Mouse (Mus musculus) cerebellum, adult 2 months (tissue): ENCODE data around the gene Ifnl3. TPM values are rescaled to one million over a fixed set of nuclear protein-coding genes. Genes with fewer than 3 reads are reported as not detected.

Experiments used
- DNase-seq, 2 experiments: peaks; one replicate each; pipeline ENCODE4 v3.0.0; 2021
- H3K27ac ChIP-seq: fragments of 200-500 bp; 2 replicates; pipeline ENCODE4 v1.5.1; 2012; ENCODE audit warnings: low read length, control low read depth, inconsistent platforms; ENCODE audit not compliant: insufficient read depth
- H3K27me3 ChIP-seq: fragments of 200-500 bp; 2 replicates; pipeline ENCODE4 v1.6.1; 2012; ENCODE audit warnings: inconsistent platforms, mild to moderate bottlenecking, low read length, moderate library complexity; ENCODE audit not compliant: control insufficient read depth, insufficient read depth
- H3K4me1 ChIP-seq: fragments of 200-500 bp; 2 replicates; pipeline ENCODE4 v1.6.1; 2011; ENCODE audit warnings: low read length; ENCODE audit not compliant: control insufficient read depth, insufficient read depth
- H3K4me3 ChIP-seq: fragments of 200-500 bp; replicated peaks from 2 replicates; pipeline ENCODE3; 2011; ENCODE audit warnings: mild to moderate bottlenecking, low read depth, low read length, control low read depth; ENCODE audit not compliant: insufficient read depth
- CTCF ChIP-seq: fragments of 200-500 bp; IDR thresholded peaks from 2 replicates; pipeline ENCODE4 v1.5.1; 2011; ENCODE audit warnings: low read depth, mild to moderate bottlenecking, control low read depth, low read length, moderate library complexity, borderline replicate concordance; ENCODE audit not compliant: insufficient read depth
- POLR2A ChIP-seq: fragments of 200-500 bp; IDR thresholded peaks from 2 replicates; pipeline ENCODE4 v1.6.1; 2011; ENCODE audit warnings: low read length, control low read depth, borderline replicate concordance; ENCODE audit not compliant: insufficient read depth
- WGBS: fragments of 180-500 bp; shearing (Covaris S2); methylation state at CpG from one replicate; pipeline ENCODE4 v1.1.7; 2018; 5-methylcytosine and 5-hydroxymethylcytosine counted together
- polyA plus RNA-seq: library from polyadenylated mRNA; depleted of rRNA; stranded (reverse); fragments of >200 nt; gene quantifications from 2 replicates; pipeline ENCODE4 v1.2.3, GENCODE M21; 2012; rRNA removed

Gene Ifnl3
- polyA plus RNA-seq, 1 experiment, result not detected

DNA sequence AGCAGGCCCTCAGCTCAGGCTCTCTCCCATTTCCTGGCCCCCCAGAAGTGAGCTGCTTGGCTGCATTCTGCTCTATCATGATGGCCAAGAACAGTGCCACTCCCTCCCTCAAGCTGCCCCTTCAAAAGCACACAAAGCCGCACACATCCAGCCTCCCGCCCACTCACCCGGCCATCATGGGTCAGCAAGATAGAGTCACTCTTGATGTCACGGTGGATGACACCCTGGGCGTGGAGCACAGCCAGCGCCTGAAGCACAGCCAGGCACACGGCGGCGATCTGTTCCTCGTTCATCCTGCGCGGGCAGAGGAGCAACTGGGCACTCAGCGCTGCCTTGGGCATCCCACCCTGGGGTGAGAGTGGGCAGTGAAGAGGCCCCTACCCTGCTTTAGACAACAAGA lies 39.7 kb downstream of the Ifnl3 start:
- TF ChIP-seq POLR2A (0 out of 2 replicates have a peak, but pooled peaks have one; percentile 11), CTCF (no peak)
- DNase-seq, result peak; percentile 74 to 80
- 14% methylated on average over 13 of the region's 13 CpGs for WGBS
- Histone ChIP-seq H3K4me3 (no peak overlapping the region), H3K4me1 (peaks cover 34% of the 10 kb centered on the region), H3K27ac (peak overlapping the region; percentile 18; the same call in 1 of the 2 replicates), H3K27me3 (no peaks in the 10 kb centered on the region)

GRCm38 (mm10) chr7:28562951-28563350 lies 40.3 kb downstream of the Ifnl3 start:
- Histone ChIP-seq H3K27me3 (no peaks in the 10 kb centered on the region), H3K4me1 (peaks cover 35% of the 10 kb centered on the region), H3K27ac (0 out of 2 replicates have a peak overlapping the region, but pooled peaks have one; percentile 18), H3K4me3 (no peak overlapping the region)
- TF ChIP-seq CTCF (no peak), POLR2A (no peak)
- peak; percentile 59 to 68 for DNase-seq
- WGBS, result 40% methylated on average over 13 of the region's 13 CpGs

- WGBS, result 68% methylated on average over 5 of the region's 5 CpGs
- no peak for DNase-seq
- TF ChIP-seq CTCF (no peak), POLR2A (no peak)
- Histone ChIP-seq H3K27me3 (no peaks in the 10 kb centered on the region), H3K4me3 (no peak overlapping the region), H3K27ac (no peak overlapping the region), H3K4me1 (peaks cover 37% of the 10 kb centered on the region)
Measured at GRCm38 (mm10) chr7:28565407-28565806, 42.8 kb downstream of the Ifnl3 start.

- WGBS, result 88% methylated on average over 4 of the region's 4 CpGs
- peaks cover 44% of the 10 kb centered on the region for H3K4me1 ChIP-seq
- TF ChIP-seq POLR2A (no peak), CTCF (no peak)
- DNase-seq, result no peak
- no peak overlapping the region for H3K27ac ChIP-seq
- H3K27me3 ChIP-seq, result no peaks in the 10 kb centered on the region
- H3K4me3 ChIP-seq, result no peak overlapping the region
Measured at GRCm38 (mm10) chr7:28567539-28567938, 44.9 kb downstream of the Ifnl3 start.

DNA sequence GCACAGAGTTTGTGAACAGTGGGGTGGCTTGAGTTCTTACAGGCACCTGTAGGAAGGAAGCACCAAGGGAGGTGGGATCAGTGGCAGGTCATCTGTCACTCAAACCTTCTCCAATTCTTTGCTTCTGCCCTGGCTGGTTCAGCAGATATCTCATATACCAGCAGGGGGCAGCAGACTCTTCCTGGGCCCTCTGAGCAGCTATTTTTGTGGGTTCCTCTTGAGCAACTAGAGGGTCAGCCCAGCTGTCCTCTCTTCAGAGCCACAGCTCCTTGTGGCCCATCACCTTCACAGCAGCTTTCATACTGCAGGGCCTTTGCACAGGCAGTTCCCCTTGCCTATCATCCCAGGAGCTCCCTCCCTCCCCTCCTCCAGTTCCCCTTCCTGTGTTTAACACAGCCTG lies 45.6 kb downstream of the Ifnl3 start:
- H3K27ac ChIP-seq, result no peak overlapping the region
- TF ChIP-seq POLR2A (no peak), CTCF (peak; percentile 71)
- peak; percentile 61 to 70 for DNase-seq
- no peak overlapping the region for H3K4me3 ChIP-seq
- peaks cover 42% of the 10 kb centered on the region for H3K4me1 ChIP-seq
- no peaks in the 10 kb centered on the region for H3K27me3 ChIP-seq

DNA sequence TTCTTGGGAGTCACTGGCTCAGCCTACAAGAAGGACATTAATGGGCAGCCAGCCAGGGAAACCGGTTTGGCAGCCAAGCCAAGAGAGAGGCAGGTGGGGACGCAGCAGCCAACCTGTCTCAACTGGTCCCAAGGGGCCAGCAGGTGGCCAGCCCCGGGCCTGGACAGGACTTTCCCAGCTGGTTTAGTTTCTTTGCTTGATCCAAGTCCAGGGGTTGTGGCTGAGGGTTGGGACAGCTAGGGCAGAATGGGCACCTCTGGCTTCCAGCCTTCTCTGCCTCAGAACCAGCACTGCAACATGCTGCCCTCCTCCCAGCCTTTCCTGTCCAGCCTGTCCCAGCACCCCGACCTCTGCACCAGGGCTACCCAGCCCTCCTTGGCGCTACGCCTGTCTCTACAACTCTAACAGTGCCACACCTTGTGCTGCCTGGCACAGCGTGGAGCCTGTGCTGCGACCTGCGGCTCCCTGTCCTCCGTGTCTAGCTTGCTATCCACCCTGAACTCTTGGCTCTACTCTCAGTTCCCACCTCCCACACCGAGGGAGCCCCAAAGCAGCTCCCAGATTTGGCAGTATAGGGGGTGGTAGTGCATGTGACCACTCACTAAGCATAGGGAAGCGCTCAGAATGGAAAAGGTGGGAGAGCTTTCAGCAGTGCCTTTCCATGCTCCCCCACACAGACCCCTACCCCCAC lies 47.8 kb downstream of the Ifnl3 start:
- TF ChIP-seq CTCF, result no peak
- no peak for TF ChIP-seq POLR2A
- WGBS, result 17% methylated on average over 12 of the region's 12 CpGs
- H3K4me3 ChIP-seq, result no peak overlapping the region
- H3K27ac ChIP-seq, result no peak overlapping the region
- peak; percentile 72 to 74 for DNase-seq
- no peaks in the 10 kb centered on the region for H3K27me3 ChIP-seq
- peaks cover 40% of the 10 kb centered on the region for H3K4me1 ChIP-seq

DNA sequence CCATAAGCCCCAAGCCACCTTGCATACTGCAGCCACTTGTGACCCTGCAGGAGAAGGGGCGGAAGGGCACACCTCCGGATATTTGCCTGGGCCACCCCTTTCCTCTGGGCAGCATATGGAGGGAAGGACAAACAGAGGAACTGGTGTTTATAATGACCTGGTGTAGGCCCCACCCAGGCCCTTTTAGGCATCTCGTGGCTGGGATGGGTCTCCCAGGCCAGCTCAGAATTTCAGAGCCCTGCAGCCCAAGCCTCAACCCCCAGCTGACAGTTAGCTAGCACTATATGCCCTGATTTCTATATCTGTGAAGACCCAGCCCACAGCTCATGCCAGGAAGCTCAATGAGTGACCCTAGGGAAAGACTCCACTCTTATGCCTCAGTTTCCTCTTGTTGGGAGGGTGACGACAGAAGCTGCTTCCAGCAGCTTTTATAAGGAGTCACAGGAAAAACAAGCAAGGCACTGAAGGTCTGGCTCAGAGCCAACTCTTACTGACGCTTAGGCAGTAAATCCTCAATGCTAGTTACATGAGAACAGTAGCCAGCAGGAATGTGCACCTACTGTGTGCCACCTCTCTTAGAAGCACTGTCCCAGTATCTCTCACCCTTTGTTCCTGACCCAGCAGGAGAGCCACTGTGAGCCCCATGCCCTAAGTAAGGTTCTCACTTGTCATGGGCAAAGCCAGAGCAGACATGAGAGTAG lies 48.5 kb downstream of the Ifnl3 start:
- Histone ChIP-seq H3K27me3 (no peaks in the 10 kb centered on the region), H3K4me1 (peaks cover 41% of the 10 kb centered on the region), H3K27ac (no peak overlapping the region), H3K4me3 (no peak overlapping the region)
- DNase-seq, result no peak
- no peak for TF ChIP-seq CTCF
- TF ChIP-seq POLR2A, result no peak
- 42% methylated on average over 5 of the region's 5 CpGs for WGBS

DNA sequence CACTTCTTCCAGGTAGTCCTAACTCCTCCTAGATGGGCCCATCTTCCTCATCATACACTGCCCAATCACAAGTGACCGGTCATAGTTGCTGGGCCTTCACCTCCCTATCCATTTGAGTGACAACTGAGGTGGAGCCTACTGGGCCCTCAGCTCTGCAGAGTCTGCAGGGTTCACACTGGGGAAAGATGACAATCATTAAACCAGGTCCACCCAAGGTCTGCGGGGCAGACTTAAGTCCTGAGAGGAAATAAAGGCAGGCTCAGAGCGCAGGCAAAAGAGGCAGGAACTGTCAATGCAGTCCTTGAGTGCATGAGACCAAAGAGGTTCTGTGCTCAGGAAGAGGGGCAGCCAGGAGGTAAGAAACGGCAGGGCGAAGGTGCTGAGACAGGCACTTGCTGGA lies 50.1 kb downstream of the Ifnl3 start:
- no peak for DNase-seq

GRCm38 (mm10) chr7:28573236-28573635 lies 50.6 kb downstream of the Ifnl3 start:
- no peak overlapping the region for H3K4me3 ChIP-seq
- WGBS, result 71% methylated on average over 3 of the region's 3 CpGs
- no peaks in the 10 kb centered on the region for H3K27me3 ChIP-seq
- H3K4me1 ChIP-seq, result peaks cover 58% of the 10 kb centered on the region
- no peak overlapping the region for H3K27ac ChIP-seq
- no peak for DNase-seq
- TF ChIP-seq POLR2A (no peak), CTCF (no peak)

More for the DNA sequence above, 50.1 kb downstream of the Ifnl3 start:
- no peak for TF ChIP-seq CTCF
- TF ChIP-seq POLR2A, result no peak
- Histone ChIP-seq H3K27ac (no peak overlapping the region), H3K4me1 (peaks cover 56% of the 10 kb centered on the region), H3K27me3 (no peaks in the 10 kb centered on the region), H3K4me3 (no peak overlapping the region)
- 95% methylated on average over 5 of the region's 5 CpGs for WGBS

Other genes starting within 250 kb of the Ifnl3 start
- 21.2 and 23.1 TPM in 2 replicates for gene Eid2b, start 245.1 kb upstream of the Ifnl3 start, polyA plus RNA-seq
- gene Selenov, start 231.7 kb upstream of the Ifnl3 start, polyA plus RNA-seq, result 0.59 and 1.4 TPM in 2 replicates
- 1.3 and 1.4 TPM in 2 replicates for gene Dll3, start 220.6 kb upstream of the Ifnl3 start, polyA plus RNA-seq
- 75.7 and 78.6 TPM in 2 replicates for gene Timm50, start 210.8 kb upstream of the Ifnl3 start, polyA plus RNA-seq
- gene Supt5, start 184.1 kb upstream of the Ifnl3 start, polyA plus RNA-seq, result 121 and 125 TPM in 2 replicates
- gene Rps16, start 172.2 kb upstream of the Ifnl3 start, polyA plus RNA-seq, result 510 and 514 TPM in 2 replicates
- gene Plekhg2, start 150.2 kb upstream of the Ifnl3 start, polyA plus RNA-seq, result 4.2 and 4.3 TPM in 2 replicates
- gene Zfp36, start 142.6 kb upstream of the Ifnl3 start, polyA plus RNA-seq, result 3.7 and 3.9 TPM in 2 replicates
- 47.9 and 49.5 TPM in 2 replicates for gene Med29, start 130.1 kb upstream of the Ifnl3 start, polyA plus RNA-seq
- gene Paf1, start 129.9 kb upstream of the Ifnl3 start, polyA plus RNA-seq, result 104 and 124 TPM in 2 replicates
- 2.0 and 2.2 TPM in 2 replicates for gene Gmfg, start 85.4 kb upstream of the Ifnl3 start, polyA plus RNA-seq
- gene Lrfn1, start 70.9 kb upstream of the Ifnl3 start, polyA plus RNA-seq, result 39.6 and 41.5 TPM in 2 replicates
- not detected in 2 replicates for gene Ifnl2, start 12.4 kb upstream of the Ifnl3 start, polyA plus RNA-seq
- gene Sycn, start 18.0 kb downstream of the Ifnl3 start, polyA plus RNA-seq, result not detected in 2 replicates
- gene Nccrp1, start 24.4 kb downstream of the Ifnl3 start, polyA plus RNA-seq, result 0.43 and 0.67 TPM in 2 replicates
- 54.1 and 54.9 TPM in 2 replicates for gene Samd4b, start 75.3 kb downstream of the Ifnl3 start, polyA plus RNA-seq
- 8.3 and 8.5 TPM in 2 replicates for gene Pak4, start 75.3 kb downstream of the Ifnl3 start, polyA plus RNA-seq
- gene Acp7, start 108.5 kb downstream of the Ifnl3 start, polyA plus RNA-seq, result 0.90 and 1.4 TPM in 2 replicates
- gene Fbxo27, start 170.0 kb downstream of the Ifnl3 start, polyA plus RNA-seq, result 66.4 and 68.8 TPM in 2 replicates
- 6.7 TPM in 2 replicates for gene Fbxo17, start 194.0 kb downstream of the Ifnl3 start, polyA plus RNA-seq
- gene Mrps12, start 219.0 kb downstream of the Ifnl3 start, polyA plus RNA-seq, result 101 and 113 TPM in 2 replicates
- gene Sars2, start 219.2 kb downstream of the Ifnl3 start, polyA plus RNA-seq, result 21.5 and 23.8 TPM in 2 replicates
- 1.6 and 3.1 TPM in 2 replicates for gene Ccer2, start 233.3 kb downstream of the Ifnl3 start, polyA plus RNA-seq
- 282 and 298 TPM in 2 replicates for gene Sirt2, start 243.9 kb downstream of the Ifnl3 start, polyA plus RNA-seq
- gene Nfkbib, start 244.7 kb downstream of the Ifnl3 start, polyA plus RNA-seq, result 39.6 and 40.0 TPM in 2 replicates